Mouse (Mus musculus): ENCODE measurements around the gene Hist1h2bm.

The Hist1h2bm gene

GRCm38 (mm10) chr13:21721757-21722372 is at the start of gene Hist1h2bm:
Hist1h2bm (plus strand) TSS chr13:21722044.
- in situ Hi-C loops (cut with MboI, MseI), result loop anchor here in 1 of 2 experiments (5.0 to 25.0 kb wide), 2 partner anchors 1690 to 1850 kb away; partner anchors contain the start of genes Abt1, Hist1h2ad, Hist1h2ae and Hist1h2bf

DNA sequence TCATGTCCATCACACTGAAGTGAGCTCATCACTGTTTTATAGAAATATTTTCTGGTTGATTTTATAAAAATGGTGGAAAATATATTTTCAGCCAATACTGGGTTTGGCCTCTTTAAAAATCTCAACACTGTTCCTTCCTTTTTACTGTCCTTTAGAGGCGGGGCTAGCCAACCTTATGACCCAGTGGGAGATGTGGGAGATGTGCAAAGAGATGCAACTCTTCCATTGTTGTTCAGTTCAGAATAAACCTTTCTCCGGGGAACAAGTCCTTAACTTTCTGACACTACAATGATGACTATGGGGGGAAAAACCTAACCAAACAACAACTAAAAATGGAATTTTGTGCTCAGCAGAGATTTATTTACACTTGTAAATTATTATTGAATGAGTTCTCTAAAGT is 44.5 kb upstream of the Hist1h2bm start, which contains the start of gene Olfr1360:
TSS of gene Olfr1360 (minus strand) at position 101 of the 400 bp plus-strand sequence.
- in situ Hi-C loops (cut with MboI, MseI), result no loop called here

DNA sequence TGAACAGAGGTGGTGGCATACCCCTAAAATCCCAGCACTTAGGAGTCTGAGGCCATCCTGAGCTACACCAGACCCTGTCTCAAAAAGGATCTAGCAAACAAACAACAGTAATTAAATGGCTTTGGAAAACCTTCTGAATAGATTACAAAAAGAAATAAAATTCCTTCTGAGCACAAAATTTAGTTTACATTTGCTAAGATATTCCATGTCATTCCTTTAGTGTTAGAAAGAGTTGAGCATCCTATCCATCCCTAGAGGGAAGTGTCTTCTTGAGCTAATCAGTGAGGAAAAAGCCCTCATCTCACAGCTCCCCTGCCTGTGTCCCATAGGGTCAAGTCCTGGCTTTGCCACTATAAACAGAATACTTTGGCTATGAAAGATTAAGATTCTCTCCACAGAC is 24.0 kb upstream of the Hist1h2bm start, which contains the start of gene Olfr1359:
TSS of gene Olfr1359 (plus strand) at position 301 of the 400 bp plus-strand sequence.
- in situ Hi-C loops (cut with MboI, MseI), result no loop called here

DNA sequence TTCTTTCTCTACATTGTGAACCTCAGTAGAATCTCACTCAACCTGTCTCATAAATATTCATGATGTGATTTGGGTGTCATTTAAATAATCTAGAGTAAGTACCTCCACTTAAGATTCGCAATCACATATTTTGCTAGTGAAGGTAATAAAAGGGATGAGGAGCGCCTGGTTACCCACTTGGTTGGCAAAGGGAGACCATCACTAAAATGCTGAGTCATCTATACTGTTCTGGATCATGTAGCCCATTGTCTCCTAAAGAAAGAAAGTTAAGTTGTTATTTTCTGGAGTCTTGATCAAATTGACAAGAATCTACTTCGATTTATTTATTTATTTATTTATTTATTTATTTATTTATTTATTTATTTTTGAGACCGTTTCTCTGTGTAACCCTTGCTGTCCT is 15.2 kb upstream of the Hist1h2bm start:
- in situ Hi-C loops (cut with MboI, MseI), result loop anchor here (5.0 to 25.0 kb wide), 3 partner anchors 182 to 1706 kb away; partner anchors contain the start of gene Abt1 (in 1 of the 2)

- in situ Hi-C loops (cut with MboI, MseI), result loop anchor here (5.0 to 25.0 kb wide), 4 partner anchors 548 to 1825 kb away; partner anchors contain the start of genes Abt1 (in 2 of the 2), Hist1h2af (in 1 of the 2), Hist1h3g (in 1 of the 2) and Hist1h4h (in 1 of the 2)
Measured at GRCm38 (mm10) chr13:21710031-21710711, 11.7 kb upstream of the Hist1h2bm start.

GRCm38 (mm10) chr13:21710821-21711525 is 10.9 kb upstream of the Hist1h2bm start:
- in situ Hi-C loops (cut with MboI, MseI), result loop anchor here (5.0 to 25.0 kb wide), 4 partner anchors 549 to 1824 kb away; partner anchors contain the start of genes Abt1 (in 2 of the 2), Hist1h2af (in 1 of the 2), Hist1h3g (in 1 of the 2) and Hist1h4h (in 1 of the 2)

DNA sequence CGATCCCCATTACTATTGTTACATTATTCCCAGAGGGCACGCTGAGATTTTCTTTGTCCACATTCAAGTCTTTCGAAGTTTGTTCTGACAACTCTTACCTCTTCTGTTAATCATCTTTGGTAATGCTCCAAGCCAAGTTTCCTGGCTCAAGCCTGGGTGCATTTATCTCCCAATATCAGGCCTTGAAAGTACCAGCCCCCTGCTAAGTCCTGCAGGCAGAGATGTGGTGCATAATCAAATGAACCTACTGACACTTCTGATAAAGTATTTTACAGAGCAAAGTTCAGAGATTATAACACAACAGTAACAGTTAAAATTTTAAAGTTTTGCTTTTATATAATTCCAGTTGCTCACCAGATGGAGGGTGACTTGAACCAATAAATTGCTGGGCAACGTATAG is 10.1 kb upstream of the Hist1h2bm start:
- in situ Hi-C loops (cut with MboI, MseI), result loop anchor here (5.0 to 25.0 kb wide), 4 partner anchors 549 to 1823 kb away; partner anchors contain the start of genes Abt1 (in 2 of the 2), Hist1h2af (in 1 of the 2), Hist1h3g (in 1 of the 2) and Hist1h4h (in 1 of the 2)

- in situ Hi-C loops (cut with MboI, MseI), result loop anchor here (5.0 to 25.0 kb wide), 9 partner anchors 73 to 1968 kb away; partner anchors contain the start of genes Abt1 (in 2 of the 2), Hist1h3g (in 2 of the 2), Hist1h2ac (in 1 of the 2) and Hist1h2ad (in 1 of the 2)
Measured at GRCm38 (mm10) chr13:21714725-21715124, 7.1 kb upstream of the Hist1h2bm start.

- in situ Hi-C loops (cut with MboI, MseI), result loop anchor here (5.0 to 25.0 kb wide), 8 partner anchors 72 to 1967 kb away; partner anchors contain the start of genes Abt1 (in 2 of the 2), Hist1h3g (in 2 of the 2), Hist1h2ac (in 1 of the 2) and Hist1h2ad (in 1 of the 2)
Measured at GRCm38 (mm10) chr13:21715131-21715863, 6.5 kb upstream of the Hist1h2bm start.

DNA sequence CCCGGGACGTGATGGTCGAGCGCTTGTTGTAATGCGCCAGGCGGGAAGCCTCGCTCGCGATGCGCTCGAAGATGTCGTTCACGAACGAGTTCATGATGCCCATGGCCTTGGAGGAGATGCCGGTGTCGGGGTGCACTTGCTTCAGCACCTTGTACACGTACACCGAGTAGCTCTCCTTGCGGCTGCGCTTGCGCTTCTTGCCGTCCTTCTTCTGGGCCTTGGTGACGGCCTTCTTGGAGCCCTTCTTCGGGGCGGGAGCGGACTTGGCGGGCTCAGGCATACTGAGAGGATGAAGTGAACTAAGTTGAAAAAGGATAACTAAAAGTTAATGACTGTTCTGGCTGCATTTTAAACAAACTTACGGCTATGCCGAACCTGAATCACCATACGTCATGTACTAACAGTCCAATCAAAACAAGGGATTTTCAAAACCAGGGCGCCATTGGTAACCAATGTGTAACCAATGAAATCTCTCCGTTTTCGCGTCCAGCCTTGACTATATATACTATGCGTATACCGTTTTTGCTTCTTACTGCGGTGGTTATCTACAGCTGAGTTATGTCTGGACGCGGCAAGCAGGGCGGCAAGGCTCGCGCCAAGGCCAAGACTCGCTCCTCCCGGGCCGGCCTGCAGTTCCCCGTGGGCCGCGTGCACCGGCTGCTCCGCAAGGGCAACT is 5.8 kb upstream of the Hist1h2bm start, which contains the start of the genes Hist1h2bl and Hist1h2ai:
TSS of gene Hist1h2bl (minus strand) at position 280 of the 676 bp plus-strand sequence.
TSS of gene Hist1h2ai (plus strand) at position 559 of the 676 bp plus-strand sequence.
- in situ Hi-C loops (cut with MboI, MseI), result loop anchor here (5.0 to 25.0 kb wide), 8 partner anchors 71 to 1966 kb away; partner anchors contain the start of genes Abt1 (in 2 of the 2), Hist1h3g (in 2 of the 2), Hist1h2ac (in 1 of the 2) and Hist1h2ad (in 1 of the 2)

DNA sequence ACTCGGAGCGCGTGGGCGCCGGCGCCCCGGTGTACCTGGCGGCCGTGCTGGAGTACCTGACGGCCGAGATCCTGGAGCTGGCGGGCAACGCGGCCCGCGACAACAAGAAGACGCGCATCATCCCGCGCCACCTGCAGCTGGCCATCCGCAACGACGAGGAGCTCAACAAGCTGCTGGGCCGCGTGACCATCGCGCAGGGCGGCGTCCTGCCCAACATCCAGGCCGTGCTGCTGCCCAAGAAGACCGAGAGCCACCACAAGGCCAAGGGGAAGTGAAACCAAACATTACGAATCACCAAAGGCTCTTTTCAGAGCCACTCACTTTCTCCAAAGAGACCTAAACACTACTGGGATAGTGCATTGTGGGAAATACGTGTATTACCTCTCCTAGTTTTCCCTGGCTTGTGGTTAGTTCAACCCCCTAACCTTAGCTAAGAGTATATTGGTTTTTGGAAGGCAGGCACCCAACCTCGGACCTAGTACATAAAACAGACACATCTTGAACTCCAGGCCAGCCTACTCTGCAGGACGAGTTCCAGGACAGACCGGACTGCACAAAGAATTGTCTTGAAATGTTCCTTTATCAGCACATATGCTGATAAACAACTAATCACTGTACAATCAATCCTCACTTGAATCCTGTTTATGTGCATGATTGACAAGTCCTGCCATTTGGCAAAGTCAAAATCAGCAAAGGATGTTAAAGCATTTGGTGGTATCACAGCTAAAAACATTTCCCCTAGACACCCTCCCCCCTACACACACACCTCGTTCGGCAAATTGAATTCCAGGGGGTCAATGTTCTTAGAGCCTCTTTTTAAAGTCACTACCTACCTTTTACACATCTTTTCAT is 5.1 kb upstream of the Hist1h2bm start:
- in situ Hi-C loops (cut with MboI, MseI), result loop anchor here (5.0 to 25.0 kb wide), 8 partner anchors 71 to 1966 kb away; partner anchors contain the start of genes Abt1 (in 2 of the 2), Hist1h3g (in 2 of the 2), Hist1h2ac (in 1 of the 2) and Hist1h2ad (in 1 of the 2)

DNA sequence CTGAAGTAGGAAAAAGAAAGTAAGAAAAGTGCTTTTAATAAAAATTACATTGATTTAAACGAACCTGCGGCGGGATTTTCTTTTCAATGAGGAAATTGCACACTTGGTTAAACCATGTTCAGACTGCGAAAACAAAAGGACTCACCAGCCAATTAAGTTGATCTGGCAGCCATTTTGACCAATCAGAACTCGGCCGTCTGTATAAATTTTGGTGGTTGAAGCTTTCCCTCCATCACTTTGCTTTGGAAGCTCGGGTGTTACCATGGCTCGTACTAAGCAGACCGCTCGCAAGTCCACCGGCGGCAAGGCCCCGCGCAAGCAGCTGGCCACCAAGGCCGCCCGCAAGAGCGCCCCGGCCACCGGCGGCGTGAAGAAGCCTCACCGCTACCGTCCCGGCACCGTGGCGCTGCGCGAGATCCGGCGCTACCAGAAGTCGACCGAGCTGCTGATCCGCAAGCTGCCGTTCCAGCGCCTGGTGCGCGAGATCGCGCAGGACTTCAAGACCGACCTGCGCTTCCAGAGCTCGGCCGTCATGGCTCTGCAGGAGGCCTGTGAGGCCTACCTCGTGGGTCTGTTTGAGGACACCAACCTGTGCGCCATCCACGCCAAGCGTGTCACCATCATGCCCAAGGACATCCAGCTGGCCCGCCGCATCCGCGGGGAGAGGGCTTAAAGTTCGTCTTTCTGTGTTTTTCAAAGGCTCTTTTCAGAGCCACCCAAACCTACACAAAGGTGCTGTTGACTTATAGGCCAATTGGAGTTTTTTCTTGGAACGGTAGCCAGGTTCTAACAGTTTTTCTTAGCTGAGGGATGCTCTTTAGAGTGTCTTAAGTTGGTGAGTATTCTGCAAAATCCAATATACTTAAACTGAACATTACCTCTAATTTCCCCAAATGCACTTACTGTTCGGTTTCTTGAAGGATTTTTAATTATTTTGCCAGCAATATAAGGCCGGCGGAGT is 4.2 kb upstream of the Hist1h2bm start, which contains the start of gene Hist1h3h:
TSS of gene Hist1h3h (plus strand) at position 263 of the 961 bp plus-strand sequence.
- in situ Hi-C loops (cut with MboI, MseI), result loop anchor here (5.0 to 25.0 kb wide), 8 partner anchors 70 to 1965 kb away; partner anchors contain the start of genes Abt1 (in 2 of the 2), Hist1h3g (in 2 of the 2), Hist1h2ac (in 1 of the 2) and Hist1h2ad (in 1 of the 2)

DNA sequence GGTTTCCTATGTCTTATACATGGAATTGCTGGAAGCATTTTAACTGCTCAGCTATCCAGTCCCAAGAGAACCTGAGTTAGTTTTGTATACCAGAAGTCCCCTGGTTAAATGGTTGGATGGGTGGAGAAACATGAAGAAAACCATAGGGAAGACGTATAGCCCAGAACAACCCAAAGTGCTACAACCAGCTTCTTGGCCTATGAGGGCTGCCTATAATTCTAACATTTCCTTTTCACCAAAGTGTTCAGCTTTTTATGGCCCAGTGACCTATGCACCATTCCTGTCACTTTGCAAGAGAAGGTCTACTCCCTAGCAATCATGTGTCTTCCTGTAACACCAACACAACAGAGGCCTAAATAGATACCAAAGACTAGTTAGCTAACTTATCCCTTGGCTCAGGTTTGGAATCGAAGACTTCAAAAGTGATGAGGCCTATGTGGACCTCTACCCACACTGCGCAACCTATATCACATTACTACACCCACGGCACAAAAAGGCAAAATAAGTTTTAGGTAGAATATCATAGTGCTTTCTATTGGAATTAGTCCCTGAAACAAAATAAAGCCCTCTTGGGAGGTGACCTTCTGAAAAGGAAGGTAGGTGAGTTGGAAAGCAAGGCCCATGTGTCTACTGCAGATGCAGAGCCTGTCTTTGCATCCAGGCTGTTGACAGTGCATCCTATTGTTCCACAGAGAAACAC is 3.3 kb upstream of the Hist1h2bm start:
- in situ Hi-C loops (cut with MboI, MseI), result loop anchor here (5.0 to 25.0 kb wide), 8 partner anchors 69 to 1964 kb away; partner anchors contain the start of genes Abt1 (in 2 of the 2), Hist1h3g (in 2 of the 2), Hist1h2ac (in 1 of the 2) and Hist1h2ad (in 1 of the 2)

DNA sequence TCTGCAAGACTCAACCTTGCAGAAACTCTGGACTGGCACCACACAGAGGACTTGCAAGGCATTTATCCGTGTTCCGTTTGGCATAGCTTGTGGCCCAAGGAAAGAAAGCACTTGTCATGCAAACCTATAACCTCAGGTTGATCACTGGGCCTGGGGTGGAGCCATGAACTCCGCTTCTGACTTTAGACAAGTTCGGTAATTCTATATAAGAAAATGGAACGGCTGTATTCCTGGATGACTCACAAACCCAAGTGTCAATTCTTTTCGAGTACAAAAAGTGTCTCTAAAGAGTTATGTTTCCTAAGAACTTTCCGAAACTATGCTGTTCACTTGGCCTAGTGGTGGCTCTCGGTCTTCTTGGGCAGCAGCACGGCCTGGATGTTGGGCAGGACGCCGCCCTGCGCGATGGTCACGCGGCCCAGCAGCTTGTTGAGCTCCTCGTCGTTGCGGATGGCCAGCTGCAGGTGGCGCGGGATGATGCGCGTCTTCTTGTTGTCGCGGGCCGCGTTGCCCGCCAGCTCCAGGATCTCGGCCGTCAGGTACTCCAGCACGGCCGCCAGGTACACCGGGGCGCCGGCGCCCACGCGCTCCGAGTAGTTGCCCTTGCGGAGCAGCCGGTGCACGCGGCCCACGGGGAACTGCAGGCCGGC is 612 bp upstream of the Hist1h2bm start:
- in situ Hi-C loops (cut with MboI, MseI), result loop anchor here in 1 of 2 experiments (5.0 to 25.0 kb wide), 2 partner anchors 1691 to 1851 kb away; partner anchors contain the start of genes Abt1, Hist1h2ad, Hist1h2ae and Hist1h2bf

DNA sequence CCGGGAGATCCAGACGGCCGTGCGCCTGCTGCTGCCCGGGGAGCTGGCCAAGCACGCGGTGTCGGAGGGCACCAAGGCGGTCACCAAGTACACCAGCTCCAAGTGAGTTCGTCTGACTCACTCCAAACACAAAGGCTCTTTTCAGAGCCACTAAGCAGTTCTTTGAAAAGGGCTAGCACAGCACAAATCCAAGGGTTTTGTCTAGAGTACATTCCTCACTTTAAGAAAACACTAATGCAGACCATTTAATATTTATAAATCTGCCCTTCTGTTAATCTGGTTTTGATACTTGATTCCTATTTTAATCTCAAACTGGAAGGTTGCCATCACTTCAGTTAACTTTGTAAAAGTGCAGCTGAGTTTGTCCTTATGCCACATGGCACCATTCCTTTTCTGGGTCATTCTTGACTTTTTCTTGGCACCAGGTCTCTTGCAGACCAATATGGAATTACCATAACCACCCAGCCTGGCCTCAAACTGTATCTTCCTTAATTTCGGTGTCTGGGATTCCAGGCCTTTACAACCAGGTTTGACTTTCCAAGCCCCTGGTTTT is 605 bp downstream of the Hist1h2bm start:
- in situ Hi-C loops (cut with MboI, MseI), result loop anchor here in 1 of 2 experiments (5.0 to 25.0 kb wide), 2 partner anchors 1690 to 1850 kb away; partner anchors contain the start of genes Abt1, Hist1h2ad, Hist1h2ae and Hist1h2bf

Data from T-helper 17 cell (primary cell).